Mouse (Mus musculus) adrenal gland, adult 18-20 months (tissue): ENCODE data around the gene Rnf157. TPM values are rescaled to one million over a fixed set of nuclear protein-coding genes. Genes with fewer than 3 reads are reported as not detected.
A peak's percentile ranks its signal among the peaks of the same experiment; 100 is the strongest.
"Not testable (repeated sequence)": the region's sequence is repeated elsewhere in the genome, so short reads cannot be mapped to it uniquely, and the experiment has no call there.

Experiments used
- DNase-seq, 2 experiments: peaks; one replicate each; pipeline ENCODE4 v3.0.0; 2021 to 2022; ENCODE audit warnings: low spot score in 2 of 2
- total RNA-seq, 2 experiments: library from RNA; stranded (reverse); gene quantifications; 1 replicate in 1 of 2; 2 replicates in 1 of 2; pipeline ENCODE4 v1.2.3; 2021

Rnf157 gene
- total RNA-seq, 2 experiments from 2014 or later, result 3.7 to 6.8 TPM

GRCm38 (mm10) chr11:116387086-116388071 is 25.5 kb downstream of the Rnf157 start:
- peak in 1 of 2 experiments; percentile 35 for DNase-seq

GRCm38 (mm10) chr11:116385999-116386398 is 26.8 kb downstream of the Rnf157 start:
- no peak for DNase-seq

- DNase-seq, result peak in 1 of 2 experiments; percentile 25
Measured at GRCm38 (mm10) chr11:116384171-116384570, 28.7 kb downstream of the Rnf157 start.

GRCm38 (mm10) chr11:116383070-116383469 is 29.8 kb downstream of the Rnf157 start:
- not testable (repeated sequence) for DNase-seq

GRCm38 (mm10) chr11:116380767-116381166 is 32.1 kb downstream of the Rnf157 start:
- no peak for DNase-seq

GRCm38 (mm10) chr11:116379530-116379929 is 33.3 kb downstream of the Rnf157 start:
- no peak for DNase-seq

GRCm38 (mm10) chr11:116376945-116377661 is 35.7 kb downstream of the Rnf157 start:
- no peak for DNase-seq

- no peak for DNase-seq
Measured at GRCm38 (mm10) chr11:116371894-116372450, 40.9 kb downstream of the Rnf157 start.

- DNase-seq, result no peak
Measured at GRCm38 (mm10) chr11:116369633-116370032, 43.2 kb downstream of the Rnf157 start.

GRCm38 (mm10) chr11:116369051-116369450 is 43.8 kb downstream of the Rnf157 start:
- DNase-seq, result no peak

GRCm38 (mm10) chr11:116368116-116368515 is 44.7 kb downstream of the Rnf157 start:
- DNase-seq, result peak; percentile 83 to 85

- no peak for DNase-seq
Measured at GRCm38 (mm10) chr11:116366647-116367046, 46.2 kb downstream of the Rnf157 start.

GRCm38 (mm10) chr11:116366124-116366523 is 46.7 kb downstream of the Rnf157 start:
- DNase-seq, result no peak

- no peak for DNase-seq
Measured at GRCm38 (mm10) chr11:116365432-116365831, 47.4 kb downstream of the Rnf157 start.

GRCm38 (mm10) chr11:116362015-116362414 is 50.8 kb downstream of the Rnf157 start:
- DNase-seq, result no peak

- DNase-seq, result not testable (repeated sequence)
Measured at GRCm38 (mm10) chr11:116360915-116361314, 51.9 kb downstream of the Rnf157 start.

- DNase-seq, result no peak
Measured at GRCm38 (mm10) chr11:116359652-116360051, 53.2 kb downstream of the Rnf157 start.

- no peak for DNase-seq
Measured at GRCm38 (mm10) chr11:116358926-116359637, 53.8 kb downstream of the Rnf157 start.

GRCm38 (mm10) chr11:116354521-116354920 is 58.3 kb downstream of the Rnf157 start:
- no peak for DNase-seq

GRCm38 (mm10) chr11:116353535-116353934 is 59.3 kb downstream of the Rnf157 start:
- DNase-seq, result no peak

GRCm38 (mm10) chr11:116351294-116351693 is 61.5 kb downstream of the Rnf157 start:
- no peak for DNase-seq
